Mouse (Mus musculus) monocyte, adult 59 days (primary cell): Measurements from ENCODE around the gene Kidins220. TPM values are rescaled to one million over a fixed set of nuclear protein-coding genes. Genes with fewer than 3 reads are reported as not detected.

Experiments
- total RNA-seq, 2 experiments: library from RNA; stranded (reverse); gene quantifications; one replicate each; pipeline ENCODE4 v1.2.4; 2023

The Kidins220 gene
- total RNA-seq = 10 to 100 TPM; 92.2 to 97.5 TPM

GRCm38 (mm10) chr12:24974446-24975114 lies at the start of gene Kidins220:
Gene Kidins220 (plus strand): TSS chr12:24974925.

GRCm38 (mm10) chr12:25097052-25097209 lies 122.2 kb downstream of the Kidins220 start, which contains the start of gene Id2:
Gene Id2 (minus strand): TSS chr12:25097140.

Other genes starting within 250 kb of the Kidins220 start
- under 1 TPM in 1 of 2 experiments, not detected in 1; 0.94 TPM for gene Mboat2, start 144.0 kb upstream of the Kidins220 start, total RNA-seq
- 100 to 1,000 TPM; 583 to 609 TPM for gene Id2, start 122.2 kb downstream of the Kidins220 start, total RNA-seq